Mouse (Mus musculus) adipocyte (in vitro differentiated cells): Measurements from ENCODE around the gene Krt71.

ENCODE experiments used
- DNase-seq: peaks from one replicate; pipeline ENCODE4 v3.0.0-alpha.2; 2016; ENCODE audit warnings: low spot score

Gene Krt71

GRCm38 (mm10) chr15:101688161-101688560 lies 54.7 kb downstream of the Krt71 start:
- no peak for DNase-seq
